Mouse (Mus musculus): Measurements from ENCODE around the gene Ddb1. TPM values are rescaled to one million over a fixed set of nuclear protein-coding genes. Genes with fewer than 3 reads are reported as not detected.
A peak's percentile ranks its signal among the peaks of the same experiment; 100 is the strongest.

The Ddb1 gene
- total and polyA plus RNA-seq, 3 experiments: 105 to 264 (median 255) TPM

DNA sequence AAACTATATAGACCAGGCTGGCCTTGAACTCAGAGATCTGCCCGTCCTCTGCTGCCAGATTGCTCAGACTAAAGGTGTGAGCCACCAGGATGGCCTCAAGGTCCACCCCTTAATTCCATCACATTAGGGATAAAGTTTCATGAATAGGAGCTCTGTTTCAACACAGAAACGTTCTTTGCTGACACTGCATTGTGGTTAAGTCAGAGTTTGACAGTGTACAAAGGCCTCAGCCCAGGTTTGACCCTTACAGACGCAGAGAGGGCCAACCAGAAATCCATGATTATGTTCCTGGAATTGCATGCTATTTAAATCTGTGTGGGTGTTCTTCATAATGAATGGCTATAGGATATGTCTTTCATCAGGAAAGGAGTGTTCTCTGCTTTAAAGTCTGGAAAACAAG is 14.8 kb upstream of the Ddb1 start:
- no peak for DNase-seq

DNA sequence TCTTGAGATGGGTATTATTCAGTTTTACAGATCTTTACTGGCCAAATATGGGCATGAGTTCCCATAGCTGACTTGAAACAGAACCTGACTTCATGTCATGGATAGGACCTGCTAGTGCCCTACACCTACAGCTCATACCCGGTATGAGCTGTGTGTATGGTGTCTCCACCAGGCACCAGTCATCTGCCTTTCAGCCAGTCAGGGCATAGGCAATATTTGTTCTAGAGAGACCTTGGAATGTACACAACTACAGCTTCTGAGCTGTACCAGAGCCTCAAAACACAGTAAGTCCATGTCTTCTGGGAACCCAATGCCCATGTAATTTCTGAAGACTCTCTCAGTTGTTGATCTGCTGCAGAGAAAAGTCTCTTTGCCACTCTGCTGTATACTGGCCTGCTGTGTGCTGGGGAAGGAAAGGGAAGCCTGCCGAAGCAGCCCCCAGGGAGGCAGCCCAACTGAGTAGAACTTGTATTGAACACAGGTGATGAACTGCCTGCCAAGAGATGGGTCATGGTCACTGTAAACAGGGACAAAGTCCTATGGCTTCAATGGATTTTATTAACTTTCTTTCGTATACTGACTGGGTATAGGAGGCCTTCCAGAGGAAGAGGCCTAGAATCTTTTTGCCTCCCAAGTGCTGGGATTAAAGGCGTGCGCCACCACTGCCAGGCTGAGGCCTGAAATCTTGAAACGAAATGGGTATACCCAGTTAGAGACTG is 13.3 kb upstream of the Ddb1 start:
- no peak for DNase-seq

DNA sequence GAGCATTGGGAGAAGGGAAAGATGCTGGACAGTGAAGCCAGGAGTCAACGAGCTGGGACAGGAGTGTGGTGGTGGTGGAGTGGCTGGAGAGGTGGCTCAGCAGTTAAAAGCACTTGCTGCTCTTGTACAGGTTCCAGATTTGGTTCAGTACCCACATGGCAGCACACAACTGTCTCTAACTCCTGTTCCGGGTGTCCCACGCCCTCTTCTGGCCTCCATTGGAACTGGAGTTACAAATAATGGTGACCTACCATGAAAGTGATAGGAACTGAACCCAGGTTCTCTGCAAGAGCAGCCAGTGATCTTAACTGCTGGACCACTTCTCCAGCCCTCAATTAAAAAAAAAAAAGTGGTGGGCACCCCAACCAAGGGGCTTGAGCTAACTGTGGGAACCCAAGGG is 6.9 kb upstream of the Ddb1 start:
- DNase-seq: no peak

DNA sequence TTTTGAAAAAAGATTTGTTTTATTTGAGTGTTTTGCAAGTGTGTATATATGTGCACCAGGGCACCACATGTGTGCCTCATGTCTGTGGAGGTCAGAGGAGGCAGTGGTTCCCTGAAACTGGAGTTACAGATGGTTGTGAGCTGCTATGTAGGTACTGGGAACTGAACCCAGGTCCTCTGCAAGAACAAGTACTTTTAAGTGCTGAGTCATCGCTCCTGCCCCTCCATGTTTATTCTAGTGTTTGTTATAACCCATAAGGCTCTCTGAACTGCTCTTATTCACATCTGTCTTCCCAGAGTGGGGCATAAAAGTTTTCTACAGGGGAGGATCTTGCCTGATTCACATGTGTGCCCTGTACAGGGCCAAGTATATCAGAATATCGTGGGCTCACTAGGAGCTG is 5.5 kb upstream of the Ddb1 start:
- DNase-seq: no peak

DNA sequence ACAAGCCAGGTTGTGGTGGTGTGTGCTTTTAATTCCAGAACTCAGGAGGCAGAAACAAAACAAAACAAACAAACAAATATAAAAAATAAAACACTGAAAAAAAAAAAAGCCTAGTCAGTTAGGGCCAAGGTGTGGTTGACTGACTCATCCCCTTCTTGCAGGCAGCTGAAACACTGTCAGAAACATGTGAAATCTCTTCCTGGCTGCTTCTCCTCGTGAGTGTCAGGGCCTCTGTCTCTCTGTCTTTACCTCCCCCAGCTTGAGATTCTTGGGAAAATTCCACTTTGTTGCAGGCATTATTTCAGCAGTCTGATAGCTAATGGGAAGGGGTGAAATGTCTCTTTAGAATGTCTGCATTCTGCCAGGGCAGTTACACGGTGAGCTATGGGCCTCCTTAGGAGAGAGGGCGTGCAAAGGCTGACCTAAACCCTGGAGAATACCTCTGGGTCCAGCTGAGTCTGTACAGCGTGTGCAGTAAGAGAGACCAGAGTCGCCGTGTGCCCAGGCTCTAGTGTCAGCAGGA is 2.8 kb upstream of the Ddb1 start:
- peak; percentile 42 for DNase-seq

DNA sequence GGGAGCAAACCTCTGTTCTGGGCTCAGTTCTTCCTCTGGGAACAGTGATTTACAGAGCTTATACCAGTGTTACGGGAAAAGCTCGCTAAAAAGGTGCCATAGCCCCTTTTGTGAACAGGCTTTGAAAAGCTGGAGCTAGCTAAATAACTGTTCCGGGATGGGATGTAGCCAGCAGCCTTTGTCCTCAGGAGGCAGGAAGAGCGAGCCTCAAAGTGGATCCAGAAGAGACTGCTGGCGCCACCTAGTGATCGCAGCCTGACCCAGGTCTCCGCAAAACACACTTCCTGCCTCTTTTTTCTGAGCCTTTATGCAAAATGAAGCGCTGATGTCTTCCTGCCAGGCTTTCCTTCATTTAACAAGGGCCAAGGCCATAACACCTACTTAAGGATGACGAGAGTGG is 2.3 kb upstream of the Ddb1 start:
- peak; percentile 89 for DNase-seq

DNA sequence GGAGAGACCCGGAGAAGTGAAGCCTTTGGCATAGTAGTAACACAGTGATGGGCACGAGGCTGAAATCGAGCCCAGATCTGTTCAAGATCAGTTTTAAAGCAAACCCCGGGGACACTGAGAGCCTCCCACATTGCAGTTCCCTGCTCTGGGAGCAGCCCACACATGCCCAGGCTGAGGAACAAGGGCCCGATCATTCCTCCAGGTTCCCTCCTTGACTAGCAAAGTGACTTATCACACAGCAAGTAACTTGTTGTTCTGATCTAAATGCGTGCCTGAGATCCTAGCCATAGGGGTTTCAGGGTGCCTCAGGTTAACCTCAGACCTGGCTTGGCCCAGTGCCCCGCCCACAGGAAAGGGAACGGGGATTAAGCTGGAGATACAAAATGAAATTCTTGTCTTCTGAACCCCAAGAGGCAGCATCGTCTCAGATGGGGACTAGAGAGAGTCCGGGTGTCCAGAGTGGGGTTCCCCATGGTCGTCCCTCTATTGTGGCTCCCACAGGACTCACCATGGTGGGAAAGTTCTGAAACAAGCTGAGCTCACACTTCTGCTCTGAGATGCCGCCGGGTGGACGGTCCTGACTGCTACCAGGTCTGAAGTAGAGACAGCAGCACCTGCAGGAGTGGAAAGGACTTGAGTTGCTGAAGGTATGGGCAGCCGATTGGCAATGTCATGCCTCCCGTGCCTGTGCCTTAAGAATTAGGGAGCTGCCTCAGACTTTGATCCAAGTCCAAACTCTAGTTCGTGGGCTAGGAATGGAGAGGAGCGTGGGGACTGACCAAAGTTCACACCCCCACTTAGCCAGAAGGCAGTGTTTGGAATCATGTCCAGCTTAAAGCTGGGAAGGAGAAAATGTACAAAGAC is 1.2 kb upstream of the Ddb1 start:
- no peak for DNase-seq

DNA sequence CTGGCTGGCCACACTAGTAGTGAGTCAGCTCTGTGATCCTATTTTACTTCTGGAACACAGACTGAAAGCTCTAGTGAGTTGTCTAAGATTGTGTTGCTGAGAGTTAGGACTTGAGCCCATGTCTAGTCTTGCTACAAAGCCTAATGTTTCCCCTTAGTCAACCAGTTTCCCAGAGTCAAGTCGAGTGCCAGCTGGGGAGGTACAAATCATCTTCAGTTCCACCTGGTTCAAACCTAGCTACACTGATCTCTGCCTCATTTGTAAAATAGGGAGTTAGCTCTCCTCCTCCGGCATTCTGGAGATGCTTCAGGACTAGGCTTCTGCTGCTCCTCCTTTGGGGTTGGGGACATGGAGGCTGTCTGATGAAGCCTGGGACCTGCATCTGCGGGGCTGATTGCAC is 593 bp upstream of the Ddb1 start:
- DNase-seq: no peak

DNA sequence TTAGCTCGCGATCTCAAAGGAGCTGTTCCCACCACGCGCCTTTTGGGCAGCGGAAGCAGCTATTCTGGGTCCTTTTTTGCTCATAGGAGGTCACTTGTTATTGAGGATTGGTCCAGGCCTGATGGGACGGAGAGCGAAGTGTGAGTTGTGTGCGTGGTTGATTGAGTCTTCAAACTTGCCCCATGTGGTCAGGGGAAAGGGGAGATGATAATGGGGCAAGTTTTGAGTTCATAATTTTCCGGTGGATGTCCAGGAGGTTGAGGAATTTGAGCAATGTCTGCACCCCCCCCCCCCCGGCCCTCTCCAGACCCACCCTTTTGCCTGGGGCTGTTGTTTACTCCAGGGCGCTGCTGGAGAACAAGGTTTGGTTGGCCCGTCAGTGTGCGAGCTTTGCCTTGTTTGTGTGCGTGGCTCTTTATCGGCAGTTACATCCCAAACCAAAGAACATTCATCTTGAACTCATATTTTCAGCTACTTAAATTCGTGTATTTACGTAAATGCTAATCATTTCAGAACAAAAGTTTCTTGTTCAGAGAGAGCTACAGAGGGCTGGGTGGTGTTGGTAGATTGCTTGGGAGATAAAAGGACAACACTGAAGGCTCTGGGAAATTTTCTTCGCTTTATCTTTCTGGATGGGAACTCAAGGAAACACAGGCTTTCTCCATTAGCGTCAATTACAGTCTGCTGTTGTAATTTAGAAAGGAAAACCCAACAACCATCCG is 935 bp downstream of the Ddb1 start:
- DNase-seq: peak; percentile 27

DNA sequence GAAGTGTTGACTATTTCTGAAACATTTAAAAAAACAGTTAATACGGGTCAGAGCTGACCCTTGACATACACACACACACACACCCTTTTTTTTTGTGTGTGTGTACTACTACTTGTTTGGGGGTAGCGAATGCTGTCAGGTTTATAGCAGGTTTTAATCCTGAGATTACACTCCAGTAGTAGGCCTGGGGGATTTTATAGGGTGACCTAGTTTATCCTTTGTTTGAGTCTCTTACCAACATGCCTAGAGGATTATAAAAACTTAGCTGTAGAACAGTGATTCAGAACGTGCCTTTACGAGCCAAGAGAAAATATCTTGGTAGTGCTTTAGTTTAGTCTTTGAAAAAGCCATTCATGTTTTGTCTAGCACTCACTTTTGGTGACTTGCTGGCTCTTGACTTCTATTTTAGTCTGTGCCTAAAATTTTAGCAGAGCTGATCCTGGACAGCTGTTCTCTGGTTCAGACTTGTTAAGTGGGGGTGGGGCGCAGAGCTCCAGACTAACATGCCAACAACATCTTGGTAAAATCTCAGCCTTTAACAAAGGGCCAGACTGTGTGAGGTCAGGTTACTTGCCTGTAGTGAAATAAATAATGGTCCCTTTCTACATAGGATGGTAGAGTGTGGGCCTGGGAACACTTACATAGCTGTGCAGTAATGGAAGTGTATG is 3.6 kb downstream of the Ddb1 start:
- DNase-seq: no peak

DNA sequence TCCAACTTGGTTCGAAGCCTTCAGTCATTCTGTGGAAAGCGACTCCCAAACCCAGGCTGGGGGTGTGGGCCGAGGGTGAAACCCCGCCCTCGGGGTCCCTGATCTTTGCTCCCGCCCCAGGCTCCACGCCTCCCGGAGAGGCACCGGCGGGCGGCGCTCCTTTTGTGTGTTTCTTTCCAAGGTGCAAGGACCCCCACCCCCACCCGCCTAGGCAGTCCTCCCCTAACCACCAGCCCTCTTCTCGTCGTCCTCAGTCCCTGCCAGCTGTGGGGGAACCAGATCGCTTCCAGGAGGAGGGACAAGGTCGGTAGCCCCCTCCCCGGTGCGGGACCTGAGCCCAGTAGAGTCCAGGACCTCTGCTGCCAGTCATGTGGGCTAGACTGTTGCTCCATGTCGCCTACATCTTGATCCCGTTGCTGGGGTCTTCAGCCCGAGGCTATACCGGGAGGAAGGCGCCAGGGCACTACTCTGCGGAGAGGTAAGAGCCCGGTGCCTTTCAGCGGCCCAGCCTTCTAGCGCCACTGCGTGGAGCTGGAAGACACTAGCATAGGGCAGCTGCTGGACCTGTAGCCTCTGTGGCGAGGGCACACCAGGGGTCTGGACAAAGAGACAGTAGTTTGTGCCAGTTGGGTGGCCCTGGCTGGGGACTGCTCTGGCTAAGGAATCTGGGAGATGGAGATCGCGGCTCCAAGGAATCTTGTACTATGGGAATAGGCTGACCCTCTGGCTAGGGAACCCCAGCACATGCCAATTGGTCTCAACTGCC is 29.2 kb downstream of the Ddb1 start, which contains the start of gene Vwce:
TSS of gene Vwce (plus strand) at position 108 of the 766 bp plus-strand sequence.
- DNase-seq: peak; percentile 67

DNA sequence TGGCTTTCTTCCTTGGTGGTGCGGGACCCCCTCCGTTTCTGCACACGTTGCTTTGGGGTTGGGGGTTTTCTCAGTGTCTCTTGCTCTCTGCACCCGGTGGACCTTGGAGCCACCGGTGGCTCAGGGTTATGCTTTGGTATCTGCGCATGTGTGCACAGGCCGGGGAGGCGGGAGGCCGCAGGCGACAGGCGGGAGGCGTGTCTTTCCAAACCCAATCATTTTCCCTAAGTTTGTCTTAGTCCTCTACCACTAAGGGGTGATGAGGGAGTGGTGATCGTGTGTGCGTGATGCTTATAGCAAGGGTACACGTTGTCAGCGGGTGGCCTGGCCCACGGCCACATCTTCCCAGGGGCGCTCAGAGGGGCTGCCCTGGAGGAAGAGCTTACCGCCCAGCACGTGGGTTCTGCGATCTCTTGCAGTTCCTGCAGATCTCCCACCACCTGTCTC is 29.8 kb downstream of the Ddb1 start:
- peak; percentile 80 for DNase-seq

DNA sequence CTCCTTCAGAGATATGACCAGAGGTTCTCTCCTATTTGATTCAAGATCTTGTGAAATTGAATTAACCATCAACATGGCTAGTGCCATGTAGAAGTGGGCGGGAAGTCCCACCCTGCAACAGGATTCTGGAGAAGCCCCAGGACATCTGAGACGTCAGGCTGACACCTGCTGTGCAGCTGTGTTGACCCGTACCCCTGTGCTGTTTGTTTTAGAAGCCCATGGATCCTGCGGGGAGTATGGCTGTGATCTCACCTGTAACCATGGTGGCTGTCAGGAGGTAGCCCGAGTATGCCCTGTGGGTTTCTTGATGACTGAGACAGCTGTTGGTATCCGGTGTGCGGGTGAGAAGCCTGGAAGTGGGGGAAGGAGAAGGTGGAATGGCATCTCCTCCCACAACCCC is 32.7 kb downstream of the Ddb1 start:
- no peak for DNase-seq

DNA sequence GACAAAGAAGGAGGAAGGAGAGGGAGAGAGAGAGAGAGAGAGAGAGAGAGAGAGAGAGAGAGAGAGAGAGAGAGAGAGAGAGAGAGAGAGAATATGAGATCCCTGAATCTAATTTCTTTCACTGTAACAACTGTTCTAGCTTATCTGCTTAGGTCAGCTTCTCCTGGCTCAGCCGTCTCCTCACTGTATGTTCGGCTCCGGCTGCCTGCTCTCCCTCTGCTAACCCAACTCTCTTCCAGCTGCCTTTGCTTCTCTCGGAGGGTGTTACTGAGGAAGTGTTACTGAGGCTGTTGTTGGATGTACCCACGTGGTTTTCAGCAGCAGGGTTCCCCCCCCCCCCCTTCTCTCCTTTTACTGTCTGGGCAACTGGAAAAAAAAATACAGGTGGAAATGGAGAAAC is 35.0 kb downstream of the Ddb1 start:
- no peak for DNase-seq

DNA sequence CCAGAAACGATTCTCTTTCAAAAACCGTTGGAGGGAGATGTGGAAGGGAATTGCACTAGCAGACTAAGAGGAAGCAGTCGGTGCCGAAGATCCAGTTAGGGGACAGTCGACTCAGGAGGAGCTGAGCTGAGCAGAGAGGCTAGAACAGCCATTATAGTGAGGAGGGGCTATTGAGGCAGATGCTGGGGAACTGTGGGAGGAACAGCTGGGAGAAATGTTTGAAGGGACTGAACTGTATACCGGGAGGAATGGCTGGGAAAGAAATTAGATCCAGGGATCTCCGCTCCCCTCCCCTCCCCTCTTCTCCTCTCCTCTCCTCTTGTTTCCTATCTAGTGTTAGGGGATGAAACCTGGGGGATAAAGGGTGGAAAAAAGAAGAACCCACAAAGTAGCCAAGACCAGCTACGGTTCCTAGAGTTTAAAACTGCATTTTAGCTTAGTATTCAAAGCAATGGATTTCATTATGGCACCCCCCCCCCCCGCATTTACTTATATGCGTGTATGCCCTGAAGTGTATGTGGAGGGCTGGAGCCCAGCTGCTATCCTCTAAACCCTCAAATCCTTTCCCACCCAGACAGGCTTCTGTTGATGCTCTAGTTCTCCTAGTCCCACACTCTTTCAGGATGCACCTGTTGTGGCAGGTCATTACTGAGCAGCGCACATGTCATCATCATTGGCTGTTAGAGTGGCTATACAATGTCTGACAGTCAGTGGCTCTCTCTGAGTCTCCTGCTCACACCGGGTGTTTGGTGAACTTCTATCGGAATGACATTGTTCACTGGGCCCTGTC is 35.7 kb downstream of the Ddb1 start:
- no peak for DNase-seq

DNA sequence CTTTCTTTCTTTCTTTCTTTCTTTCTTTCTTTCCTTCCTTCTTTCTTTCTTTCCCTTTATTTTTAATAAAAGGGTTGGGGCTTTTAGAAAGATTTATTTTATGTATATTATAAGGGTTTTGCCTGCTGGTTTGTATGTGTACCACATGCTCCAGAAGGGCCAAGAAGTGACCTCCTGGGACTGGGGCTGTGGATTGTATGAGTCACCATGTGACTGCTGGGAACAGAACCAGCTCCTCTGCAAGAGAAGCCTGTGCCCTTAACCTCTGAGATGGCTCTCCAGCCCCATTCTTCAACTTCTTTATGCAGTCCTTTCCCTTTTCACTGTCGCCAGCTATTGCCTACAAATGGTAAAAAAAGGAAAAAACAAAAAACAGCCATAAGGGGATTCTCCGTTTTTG is 40.5 kb downstream of the Ddb1 start:
- peak; percentile 73 for DNase-seq

DNA sequence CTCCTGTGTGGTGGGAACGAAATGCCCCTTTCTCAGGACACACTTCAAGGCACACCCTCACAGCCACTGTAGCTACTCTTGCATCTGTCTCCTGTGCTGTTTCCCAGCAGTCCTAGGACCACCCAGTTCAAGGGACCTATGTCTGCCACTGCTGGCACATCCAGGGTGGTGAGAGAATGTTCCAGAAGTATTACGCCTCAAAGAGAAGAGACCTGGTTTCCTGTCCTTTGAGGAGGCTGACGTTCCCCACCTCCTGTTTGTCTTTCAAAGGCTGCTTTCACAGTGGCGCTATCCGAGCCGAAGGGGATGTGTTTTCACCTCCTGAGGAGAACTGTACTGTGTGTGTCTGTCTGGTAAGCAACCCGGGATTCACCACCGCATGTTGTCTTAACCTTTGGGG is 43.0 kb downstream of the Ddb1 start:
- no peak for DNase-seq

DNA sequence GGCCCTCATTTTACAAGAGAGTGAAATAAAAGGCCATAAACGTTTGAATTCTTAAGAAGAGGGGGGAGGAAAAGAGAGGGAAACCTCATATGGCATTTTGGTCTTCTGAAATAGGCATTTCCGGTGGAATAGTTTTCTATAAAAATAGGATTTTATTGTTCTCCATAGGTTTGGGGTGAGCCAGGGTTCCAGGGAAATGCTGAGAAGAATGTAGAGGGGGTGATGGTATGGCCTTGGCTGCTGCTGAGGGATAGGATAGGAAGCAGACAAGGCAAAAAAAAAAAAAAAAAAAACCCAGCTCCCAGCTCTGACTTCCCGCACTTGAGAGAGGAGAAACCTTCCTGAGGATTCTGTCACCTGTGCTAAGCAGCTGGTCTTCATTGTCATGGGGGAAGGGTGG is 50.9 kb downstream of the Ddb1 start:
- no peak for DNase-seq

DNA sequence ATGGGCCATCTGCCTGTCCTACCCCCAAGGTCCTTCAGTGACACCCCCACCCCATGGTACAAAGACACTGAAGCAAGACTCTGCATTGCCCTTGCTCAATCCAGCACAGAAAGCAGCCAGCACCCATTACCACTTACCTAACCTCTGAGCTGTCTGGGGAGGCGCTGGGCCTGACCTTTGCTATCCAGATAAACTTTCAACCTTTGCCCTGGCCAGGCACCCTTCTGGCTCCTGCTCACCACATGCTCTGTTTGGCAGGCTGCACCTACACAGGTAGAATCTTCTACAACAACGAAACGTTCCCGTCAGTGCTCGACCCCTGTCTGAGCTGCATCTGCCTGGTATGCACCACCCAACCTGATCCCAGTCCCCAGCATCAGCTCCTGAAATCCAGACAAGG is 52.6 kb downstream of the Ddb1 start:
- peak; percentile 12 for DNase-seq

DNA sequence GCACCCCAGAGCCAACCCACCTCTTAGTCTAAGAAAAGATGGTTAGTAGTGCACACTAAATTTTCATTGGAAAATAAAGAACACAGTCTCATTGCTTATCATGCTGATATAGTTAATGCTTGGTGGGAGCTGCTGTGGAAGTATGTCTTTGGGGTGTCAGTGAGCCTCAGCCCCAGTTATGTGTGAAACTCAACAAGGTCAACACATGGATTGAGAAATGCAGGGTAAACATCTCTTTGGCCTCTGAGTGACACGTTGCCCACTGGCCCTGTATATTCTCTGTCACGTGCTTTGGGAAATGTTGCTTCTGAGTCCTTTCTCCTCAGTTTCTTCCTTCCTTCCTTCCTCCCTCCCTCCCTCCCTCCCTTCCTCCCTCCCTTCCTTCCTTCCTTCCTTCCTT is 53.3 kb downstream of the Ddb1 start:
- DNase-seq: no peak
